Mouse (Mus musculus): ENCODE measurements around the gene Zfp560. TPM values are rescaled to one million over a fixed set of nuclear protein-coding genes. Genes with fewer than 3 reads are reported as not detected.
"Not testable (repeated sequence)": the region's sequence is repeated elsewhere in the genome, so short reads cannot be mapped to it uniquely, and the experiment has no call there.

Gene Zfp560
- total RNA-seq (2021), result 10 to 100 TPM in 1 of 2 experiments, 1 to 10 TPM in 1; 9.2 to 10.8 TPM
- long read RNA-seq, experiment 1, transcript Zfp560-202 (3 exons, 608 nt), result major isoform, 13 of 13 reads
- long read RNA-seq, experiment 1, partial matches to known transcripts, result 0 of 13 reads
- long read RNA-seq, experiment 1, other reads (novel, unspliced or antisense), result 0 of 13 reads
- long read RNA-seq, experiment 2, transcript Zfp560-202 (3 exons, 608 nt), result major isoform, 17 of 17 reads
- long read RNA-seq, experiment 2, partial matches to known transcripts, result 0 of 17 reads
- long read RNA-seq, experiment 2, other reads (novel, unspliced or antisense), result 0 of 17 reads

DNA sequence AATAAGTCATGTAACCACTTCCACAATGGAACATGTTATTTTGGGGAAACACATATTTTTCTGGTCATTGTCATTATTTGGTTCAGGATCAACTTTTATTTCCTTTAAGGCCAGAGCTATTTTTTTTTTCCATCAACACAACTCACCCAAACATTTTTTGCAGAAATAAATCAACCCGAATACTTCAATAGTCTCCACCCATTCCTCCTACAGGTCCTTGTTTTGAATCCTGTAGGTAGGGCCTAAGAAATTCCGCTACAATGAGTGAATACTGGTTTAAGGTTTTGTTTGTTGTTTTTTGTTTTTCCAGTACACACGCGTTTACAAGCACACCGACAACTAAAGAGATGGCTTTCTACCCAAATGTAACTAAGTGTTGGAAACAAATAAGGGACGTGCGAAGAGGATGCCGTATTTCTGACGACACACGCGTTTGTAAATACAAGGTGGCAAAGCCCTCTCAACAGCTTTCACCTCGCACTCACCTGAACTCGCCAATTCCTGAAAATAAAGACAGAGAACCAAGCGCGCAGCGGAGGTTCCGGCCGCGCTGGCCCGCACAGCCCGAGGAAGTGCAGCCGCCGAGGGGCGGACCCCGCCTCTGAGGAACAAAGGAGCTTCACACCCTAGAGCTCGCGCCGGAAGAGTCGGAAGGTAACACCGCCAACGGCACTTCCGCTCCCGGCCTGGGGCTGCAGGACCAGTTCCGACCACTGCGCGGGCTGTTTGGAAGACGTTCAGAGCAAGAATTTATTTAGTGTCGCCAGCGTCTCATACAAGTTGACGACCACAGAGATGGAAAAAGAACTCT, at the start of gene Zfp560:
TSS of gene Zfp560 (minus strand) at position 646 of the 811 bp plus-strand sequence.
- intact Hi-C loops (cut with DNase I), result no loop called here
- peak; percentile 81 to 89 for DNase-seq

DNA sequence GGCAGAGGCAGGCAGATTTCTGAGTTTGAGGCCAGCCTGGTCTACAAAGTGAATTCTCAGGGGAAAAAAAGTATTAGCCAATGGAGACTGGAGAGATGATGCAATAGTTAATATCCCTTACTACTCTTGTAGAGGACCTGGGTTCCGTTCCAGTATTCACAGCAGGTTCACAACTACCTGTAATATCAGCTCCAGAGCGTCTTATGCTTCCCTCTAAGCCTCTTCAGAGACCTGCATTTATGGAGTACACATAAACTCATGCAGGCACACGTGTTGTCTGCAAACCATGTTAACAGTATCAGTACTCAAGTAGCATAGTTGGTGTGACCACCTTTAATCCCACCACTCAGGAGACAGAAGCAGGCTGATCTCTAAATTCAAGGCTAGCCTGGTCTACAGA, 45.0 kb upstream of the Zfp560 start:
- intact Hi-C loops (cut with DNase I), result no loop called here
- DNase-seq, result no peak

DNA sequence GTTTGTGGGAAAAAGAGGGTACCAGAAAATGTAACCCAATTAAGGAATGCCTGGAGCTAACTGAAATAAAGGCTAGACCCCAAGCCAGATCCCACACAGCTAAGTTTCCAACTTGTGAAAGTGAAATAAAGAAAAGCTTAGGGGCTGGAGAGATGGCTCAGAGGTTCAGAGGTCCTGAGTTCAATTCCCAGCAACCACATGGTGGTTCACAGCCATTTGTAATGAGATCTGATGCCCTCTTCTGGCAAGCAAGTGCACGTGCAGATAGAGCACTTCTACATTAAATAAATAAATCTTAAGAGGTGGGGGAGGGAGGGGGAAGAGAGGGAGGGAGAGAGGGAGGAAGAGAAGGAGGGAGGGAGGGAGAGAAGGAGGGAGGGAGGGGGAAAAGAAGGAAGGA, 26.5 kb upstream of the Zfp560 start:
- intact Hi-C loops (cut with DNase I), result no loop called here
- no peak for DNase-seq

DNA sequence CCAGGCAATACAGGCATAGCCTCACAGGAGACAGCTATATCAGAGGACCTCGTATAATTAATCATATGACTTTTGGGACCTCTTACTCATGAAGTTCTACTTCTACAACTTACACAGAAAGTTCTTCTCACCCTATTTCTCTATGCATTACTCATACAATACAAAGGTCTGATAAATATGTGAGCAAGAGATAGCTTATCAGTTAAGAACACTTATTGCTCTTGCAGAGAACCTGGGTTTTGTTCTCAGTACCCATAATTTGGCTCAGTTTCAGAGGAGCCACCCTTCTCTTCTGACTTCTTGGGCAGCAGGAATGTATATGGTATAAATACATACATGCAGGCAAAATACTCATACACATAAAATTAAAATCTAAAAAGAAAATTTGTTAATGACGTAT, 24.3 kb upstream of the Zfp560 start:
- DNase-seq, result no peak
- intact Hi-C loops (cut with DNase I), result no loop called here

GRCm38 (mm10) chr9:20385343-20385703, 346 bp upstream of the Zfp560 start:
- intact Hi-C loops (cut with DNase I), result no loop called here

DNA sequence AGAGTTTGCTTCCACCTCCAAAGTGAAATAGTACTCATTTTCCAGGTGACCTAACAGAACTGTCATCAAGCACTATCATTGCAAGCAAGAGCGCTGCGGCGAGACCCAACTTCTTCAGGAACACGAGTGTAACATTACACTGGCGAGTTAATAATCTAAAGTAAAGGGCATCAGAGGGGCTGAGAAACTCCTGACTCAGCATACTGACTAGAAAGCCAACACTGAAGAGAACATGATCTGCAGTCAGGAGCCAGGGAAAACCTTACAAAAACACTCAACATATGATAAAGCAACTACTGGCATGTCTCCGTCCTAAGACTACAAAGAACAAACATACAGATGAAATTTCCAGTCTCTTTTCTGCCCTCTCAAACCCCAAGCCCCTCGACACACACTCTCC, 1.3 kb downstream of the Zfp560 start:
- DNase-seq, result no peak
- intact Hi-C loops (cut with DNase I), result no loop called here

More at GRCm38 (mm10) chr9:20385343-20385703, 346 bp upstream of the Zfp560 start:
- DNase-seq, result no peak

GRCm38 (mm10) chr9:20374712-20375111, 10.3 kb downstream of the Zfp560 start:
- DNase-seq, result no peak
- intact Hi-C loops (cut with DNase I), result no loop called here

GRCm38 (mm10) chr9:20367311-20367710, 17.7 kb downstream of the Zfp560 start:
- no peak for DNase-seq
- intact Hi-C loops (cut with DNase I), result no loop called here

- intact Hi-C loops (cut with DNase I), result no loop called here
- no peak for DNase-seq
Observed at GRCm38 (mm10) chr9:20348501-20348900, 36.5 kb downstream of the Zfp560 start.

DNA sequence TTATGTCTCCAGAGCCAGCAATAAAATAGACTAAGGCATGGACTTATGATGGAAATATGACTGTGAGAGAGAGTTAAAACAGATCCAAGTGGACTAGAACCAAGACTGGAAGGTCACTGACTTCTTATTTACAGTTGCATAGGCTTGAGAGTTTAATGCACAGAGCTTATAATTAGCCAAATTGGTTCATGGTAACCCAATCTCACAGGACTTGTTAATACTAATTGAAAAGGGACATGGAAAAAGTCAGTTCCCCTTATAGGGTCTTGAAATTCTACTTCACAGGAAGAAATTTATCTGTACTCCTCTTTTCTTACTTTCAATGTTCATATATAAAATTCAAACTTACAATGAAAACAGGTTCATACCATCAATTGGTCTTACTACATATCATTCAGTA, 49.0 kb downstream of the Zfp560 start, which contains the start of gene Olfr18:
TSS of gene Olfr18 (minus strand) at position 101 of the 400 bp plus-strand sequence.
- intact Hi-C loops (cut with DNase I), result no loop called here
- no peak for DNase-seq

DNA sequence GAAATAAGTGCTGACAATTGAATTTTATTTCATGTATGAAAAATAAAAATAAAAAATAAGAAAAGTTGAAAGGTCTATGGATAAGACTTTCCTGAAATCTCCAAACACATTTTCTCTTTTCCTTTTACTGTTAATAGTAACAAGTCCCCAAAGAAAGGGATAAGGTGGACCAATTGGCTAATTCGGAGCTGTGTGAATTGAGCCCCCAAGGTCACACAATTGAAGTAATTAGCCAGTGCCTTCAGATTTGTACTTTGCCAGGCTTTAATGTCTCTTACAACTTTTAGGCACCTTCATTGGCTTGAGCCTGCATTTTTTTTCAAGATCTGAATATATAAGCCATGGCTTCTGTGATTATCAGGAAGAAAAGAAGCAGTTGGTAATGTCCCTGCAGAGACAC, 86.7 kb downstream of the Zfp560 start, which contains the start of gene Olfr873:
TSS of gene Olfr873 (plus strand) at position 301 of the 400 bp plus-strand sequence.
- intact Hi-C loops (cut with DNase I), result no loop called here
- DNase-seq, result no peak

- DNase-seq; intact Hi-C loops (cut with DNase I): not testable (repeated sequence)
Observed at GRCm38 (mm10) chr9:20295562-20295961, 89.4 kb downstream of the Zfp560 start.

Other genes with a start within 250 kb of the Zfp560 start
- not detected for gene Olfr870, start 211.1 kb downstream of the Zfp560 start, total RNA-seq (2021)
- gene Olfr871, start 173.0 kb downstream of the Zfp560 start, total RNA-seq (2021), result not detected
- not detected for gene Olfr872, start 148.1 kb downstream of the Zfp560 start, total RNA-seq (2021)
- not detected for gene Olfr39, start 102.8 kb downstream of the Zfp560 start, total RNA-seq (2021)
- not detected for gene Olfr873, start 86.6 kb downstream of the Zfp560 start, total RNA-seq (2021)
- gene Olfr18, start 49.1 kb downstream of the Zfp560 start, total RNA-seq (2021), result not detected
- gene Zfp26, start 75.0 kb upstream of the Zfp560 start, total RNA-seq (2021), result 1 to 10 TPM; 7.6 to 9.4 TPM
- gene Zfp426, start 107.6 kb upstream of the Zfp560 start, total RNA-seq (2021), result 1 to 10 TPM; 6.1 to 8.2 TPM
- 10 to 100 TPM; 14.0 to 16.2 TPM for gene Zfp266, start 136.2 kb upstream of the Zfp560 start, total RNA-seq (2021)
- 1 to 10 TPM; 2.6 to 3.0 TPM for gene Zfp846, start 196.1 kb upstream of the Zfp560 start, total RNA-seq (2021)

Data from gastrocnemius, postnatal 36 days (tissue).